Mouse (Mus musculus): ENCODE results near the gene Srl.

DNA sequence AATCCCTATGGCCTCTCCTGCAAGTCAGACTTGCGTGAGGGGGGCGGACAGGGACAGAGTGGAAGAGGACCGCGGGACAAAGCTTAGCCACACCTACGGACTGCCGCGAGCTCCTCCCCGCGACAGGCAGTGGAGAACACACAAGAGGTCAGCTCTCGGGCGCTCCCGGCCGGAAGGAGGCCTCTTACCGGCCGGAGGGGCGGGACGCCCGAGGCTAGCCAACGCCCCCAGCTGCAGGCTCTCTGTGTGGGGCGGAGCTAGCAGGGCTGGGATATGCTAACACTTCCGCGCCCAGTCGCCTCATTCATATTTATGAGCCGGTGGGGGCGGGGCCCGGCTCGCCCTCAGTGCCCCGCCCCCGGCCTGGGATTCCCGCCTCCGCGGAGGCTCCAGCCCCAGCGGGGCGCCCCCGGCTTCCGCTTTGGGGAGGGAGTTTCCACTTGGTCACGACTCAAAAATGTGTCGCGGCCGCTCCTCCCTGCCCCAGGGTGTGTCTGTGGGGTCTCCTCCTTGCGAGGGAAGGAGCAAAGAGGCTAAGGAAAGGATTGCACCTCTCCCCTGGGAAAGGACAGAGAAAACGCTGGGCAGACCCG is 45.0 kb upstream of the Srl start:
- TF ChIP-seq POLR2A (IDR thresholded peaks at IDR 0.05; ENCODE audit: extremely low read depth, insufficient read depth, low read length) (0 out of 2 replicates have a peak, but pooled peaks have one; percentile 24), CTCF (IDR thresholded peaks at IDR 0.05; ENCODE audit: extremely low read depth, insufficient read depth, low read length) (no peak)
